Mouse (Mus musculus) lung, adult 2 months (tissue): ENCODE results near the gene Ccdc152.

Experiments
- CTCF ChIP-seq: fragments of 200-500 bp; IDR thresholded peaks from 2 replicates; pipeline ENCODE4 v1.5.1; 2011; ENCODE audit warnings: mild to moderate bottlenecking, low read length, control low read depth; ENCODE audit not compliant: insufficient read depth
- POLR2A ChIP-seq: fragments of 200-500 bp; IDR thresholded peaks from 2 replicates; pipeline ENCODE4 v1.6.1; 2011; ENCODE audit warnings: low read depth, mild to moderate bottlenecking, control low read depth, low read length, borderline replicate concordance; ENCODE audit errors: extremely low read depth

DNA sequence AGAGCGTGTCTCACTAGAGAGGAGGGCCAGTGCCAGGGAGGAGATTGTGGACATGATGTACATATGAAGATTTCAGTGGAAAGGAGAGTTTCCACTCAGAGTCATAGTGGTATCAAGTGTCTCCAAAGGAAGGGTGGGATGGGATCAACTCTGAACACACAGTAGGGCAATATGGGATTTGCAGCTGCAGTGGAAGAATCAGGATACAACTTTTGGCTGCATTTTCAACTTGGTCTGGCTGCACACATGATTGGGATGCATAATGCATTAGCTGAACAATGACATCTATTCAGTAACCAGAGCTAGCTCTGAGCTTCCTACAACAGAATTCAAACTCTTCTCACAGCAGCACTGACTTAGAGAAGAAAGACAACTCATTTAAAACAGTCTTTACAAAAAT is 65.4 kb downstream of the Ccdc152 start:
- no peak for TF ChIP-seq POLR2A
- no peak for TF ChIP-seq CTCF
